Mouse (Mus musculus): Measurements from ENCODE around the gene Foxj1.

DNA sequence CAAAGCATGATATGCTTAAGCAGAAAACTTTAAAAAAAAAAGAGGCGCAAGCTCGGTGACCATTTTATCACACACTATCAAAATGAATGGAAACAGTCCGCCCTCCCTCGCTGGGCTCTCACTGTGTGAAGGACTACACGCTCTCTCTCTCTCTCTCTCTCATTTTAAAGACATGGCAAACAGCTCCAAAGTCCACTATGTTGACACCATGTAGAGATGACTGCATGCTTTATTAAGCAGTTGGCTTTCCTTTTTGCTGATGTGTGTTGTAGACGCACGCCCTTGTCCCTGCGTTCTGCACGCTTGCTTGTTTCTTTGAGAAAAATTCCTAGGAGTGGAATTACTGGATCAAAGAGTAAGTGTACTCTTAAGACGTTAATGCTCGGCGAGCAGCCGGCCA lies 30.2 kb upstream of the Foxj1 start:
- TF ChIP-seq CTCF (IDR thresholded peaks at IDR 0.05; ENCODE audit: low read depth, low read length) = no peak
- TF ChIP-seq POLR2A (IDR thresholded peaks at IDR 0.05; ENCODE audit: borderline replicate concordance, low read depth, low read length) = no peak

All from bone marrow macrophage, adult 2 months (primary cell).